Mouse (Mus musculus) cortical plate, adult 2 months (tissue): ENCODE measurements around the gene Grk1.

Experiments used
- CTCF ChIP-seq: fragments of 200-500 bp; IDR thresholded peaks from 2 replicates; pipeline ENCODE4 v1.5.1; 2011; ENCODE audit warnings: mild to moderate bottlenecking, control low read depth, low read length; ENCODE audit not compliant: insufficient read depth; ENCODE audit errors: extremely low read depth
- POLR2A ChIP-seq: fragments of 200-500 bp; IDR thresholded peaks from 2 replicates; pipeline ENCODE4 v1.6.1; 2011; ENCODE audit warnings: mild to moderate bottlenecking, low read length, control low read depth; ENCODE audit not compliant: insufficient read depth; ENCODE audit errors: extremely low read depth

DNA sequence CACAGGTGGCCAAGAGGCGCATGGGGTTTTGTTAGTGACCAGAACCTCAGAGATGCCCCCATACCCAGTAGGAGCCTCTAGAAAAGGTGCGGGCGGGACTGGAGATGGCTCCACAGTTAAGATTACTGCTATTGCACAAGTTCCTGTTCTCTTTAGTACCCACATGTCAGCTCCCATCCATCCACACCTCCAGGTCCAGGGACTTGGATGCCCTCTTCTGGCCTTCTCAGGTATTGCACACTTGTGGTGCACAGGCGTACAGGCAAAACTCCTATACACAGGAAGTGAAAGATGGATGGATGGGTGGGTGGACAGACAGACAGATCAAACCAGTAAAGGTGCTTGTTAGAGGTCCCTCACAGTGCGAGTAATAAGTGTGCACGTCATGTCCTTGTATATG, 43.0 kb upstream of the Grk1 start:
- no peak for TF ChIP-seq CTCF
- TF ChIP-seq POLR2A = no peak
